Mouse (Mus musculus): ENCODE data around the gene Rnf141. TPM values are rescaled to one million over a fixed set of nuclear protein-coding genes. Genes with fewer than 3 reads are reported as not detected.

Gene Rnf141
- polyA plus RNA-seq, 1 experiment from 2014 or later = 35.0 TPM

DNA sequence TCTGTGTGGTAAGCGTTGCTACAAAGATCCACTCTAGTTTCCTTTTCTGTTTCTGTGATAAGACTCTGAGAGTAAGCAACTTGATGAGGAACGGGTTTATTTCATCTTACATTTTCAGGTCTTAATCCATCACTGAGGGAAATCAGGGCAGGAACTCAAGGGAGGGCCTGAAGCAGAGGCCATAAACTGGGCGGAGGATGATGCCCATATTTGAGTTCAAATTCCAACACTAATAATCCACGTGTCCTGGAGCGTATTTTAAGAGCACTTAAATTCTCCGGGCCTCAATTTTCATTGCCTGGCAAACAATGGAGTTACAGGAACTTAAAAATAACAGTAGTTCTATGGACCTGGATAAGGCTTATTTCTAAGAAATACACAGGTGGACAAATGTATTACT, 21.3 kb upstream of the Rnf141 start:
- no peaks in the 10 kb centered on the region for H3K36me3 ChIP-seq (ENCODE audit: control insufficient read depth, insufficient read depth, low read length)
- no peak overlapping the region for H3K9ac ChIP-seq (ENCODE audit: low read depth, low read length)
- WGBS = 74% methylated on average over 6 of the region's 6 CpGs
- H3K4me1 ChIP-seq (replicated peaks; ENCODE audit: control insufficient read depth, insufficient read depth, low read length) = peaks cover 4% of the 10 kb centered on the region; the same call in 1 of the 2 replicates
- no peak overlapping the region for H3K4me2 ChIP-seq
- DNase-seq (ENCODE audit: low spot score) (no peak), ATAC-seq (replicated peaks; ENCODE audit: low FRiP score) (no peak)
- H3K27me3 ChIP-seq (replicated peaks; ENCODE audit: control insufficient read depth, insufficient read depth, low read length) = no peaks in the 10 kb centered on the region
- no peak overlapping the region for H3K27ac ChIP-seq (ENCODE audit: low read depth, low read length)
- H3K4me3 ChIP-seq (ENCODE audit: low read depth, low read length) = no peak overlapping the region
- H3K9me3 ChIP-seq (ENCODE audit: control insufficient read depth, low read length) = no peaks in the 10 kb centered on the region

DNA sequence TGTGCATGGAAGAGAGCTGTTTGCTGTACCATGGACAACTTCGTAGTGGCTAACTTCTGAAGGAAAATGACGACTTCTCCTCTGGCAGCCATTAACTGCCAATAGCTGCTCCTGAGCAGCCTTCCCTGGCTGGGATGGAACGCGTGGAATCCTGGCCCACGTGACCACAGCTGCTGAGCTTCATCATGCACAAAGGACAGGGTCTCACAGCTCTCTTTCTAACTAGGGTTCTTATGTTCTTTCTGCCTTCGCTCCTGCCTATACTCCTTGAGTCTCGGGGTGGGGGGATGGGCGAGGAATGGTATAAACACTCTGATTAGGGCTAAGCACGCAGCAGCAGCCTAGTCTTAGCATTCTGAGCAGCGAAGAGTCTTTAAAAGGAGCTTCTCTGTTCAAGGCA, 20.8 kb upstream of the Rnf141 start:
- Histone ChIP-seq H3K36me3 (ENCODE audit: control insufficient read depth, insufficient read depth, low read length) (no peaks in the 10 kb centered on the region), H3K4me3 (ENCODE audit: low read depth, low read length) (no peak overlapping the region), H3K4me2 (no peak overlapping the region), H3K27me3 (replicated peaks; ENCODE audit: control insufficient read depth, insufficient read depth, low read length) (no peaks in the 10 kb centered on the region), H3K9me3 (ENCODE audit: control insufficient read depth, low read length) (no peaks in the 10 kb centered on the region), H3K9ac (ENCODE audit: low read depth, low read length) (no peak overlapping the region), H3K27ac (ENCODE audit: low read depth, low read length) (no peak overlapping the region), H3K4me1 (replicated peaks; ENCODE audit: control insufficient read depth, insufficient read depth, low read length) (peaks cover 10% of the 10 kb centered on the region; the same call in 1 of the 2 replicates)
- no peak for DNase-seq (ENCODE audit: low spot score)
- WGBS = 49% methylated on average over 10 of the region's 10 CpGs
- ATAC-seq (replicated peaks; ENCODE audit: low FRiP score) = no peak

DNA sequence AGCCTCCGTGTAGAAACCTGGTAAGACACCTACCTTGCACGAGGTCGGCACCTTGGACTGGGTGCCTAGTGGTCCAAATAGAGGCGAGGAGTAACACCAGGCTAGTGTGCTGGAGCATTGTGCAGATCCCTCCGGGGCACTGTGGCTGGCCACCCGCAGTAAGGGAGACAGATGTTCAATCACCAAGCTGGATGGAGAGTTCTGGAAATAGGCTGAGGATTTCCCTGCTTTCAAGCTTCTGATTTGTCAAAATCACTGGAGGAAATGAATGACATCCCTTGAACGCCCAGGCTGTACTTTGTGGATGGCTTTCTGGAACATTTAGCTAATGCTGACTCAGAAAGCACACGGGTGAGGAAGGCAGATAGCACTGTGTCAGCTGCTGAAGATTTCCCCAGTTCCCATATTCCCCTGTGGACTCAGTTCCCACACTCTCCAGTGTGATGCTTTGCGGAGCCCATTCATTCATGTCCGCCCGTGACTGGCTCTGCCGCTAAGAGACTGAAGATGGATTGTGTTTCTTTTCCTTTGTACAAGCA, 18.6 kb upstream of the Rnf141 start, which contains the start of gene Lyve1:
Lyve1 (minus strand) TSS at position 489 of the 539 bp plus-strand sequence.
- no peak; the same call in 1 of the 2 replicates for ATAC-seq (replicated peaks; ENCODE audit: low FRiP score)

DNA sequence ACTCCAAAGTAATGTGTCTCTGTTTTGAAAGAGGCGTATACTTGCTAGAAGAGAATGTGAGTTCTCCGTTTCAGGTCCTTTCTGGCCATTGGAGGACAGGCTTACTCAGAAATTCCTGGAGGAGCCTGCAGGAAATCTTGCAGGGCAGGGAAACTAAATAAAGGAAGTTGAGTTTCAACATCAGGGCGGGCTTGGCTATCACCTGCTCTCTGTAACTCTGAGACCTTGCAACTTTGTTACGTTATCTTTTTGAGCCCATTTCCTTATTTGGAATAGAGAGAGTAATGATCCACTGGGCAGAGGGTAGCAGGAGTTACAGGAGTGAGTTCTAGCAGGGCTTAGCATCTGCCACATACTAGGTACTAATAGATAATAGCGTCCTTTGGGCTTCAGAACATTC, 15.9 kb upstream of the Rnf141 start:
- Histone ChIP-seq H3K36me3 (ENCODE audit: control insufficient read depth, insufficient read depth, low read length) (no peaks in the 10 kb centered on the region), H3K4me2 (no peak overlapping the region; the same call in 1 of the 2 replicates), H3K4me3 (ENCODE audit: low read depth, low read length) (no peak overlapping the region), H3K27ac (ENCODE audit: low read depth, low read length) (no peak overlapping the region), H3K9ac (ENCODE audit: low read depth, low read length) (no peak overlapping the region), H3K4me1 (replicated peaks; ENCODE audit: control insufficient read depth, insufficient read depth, low read length) (peaks cover 16% of the 10 kb centered on the region; the same call in 1 of the 2 replicates), H3K9me3 (ENCODE audit: control insufficient read depth, low read length) (no peaks in the 10 kb centered on the region), H3K27me3 (replicated peaks; ENCODE audit: control insufficient read depth, insufficient read depth, low read length) (no peaks in the 10 kb centered on the region)
- no peak for ATAC-seq (replicated peaks; ENCODE audit: low FRiP score)
- no peak for DNase-seq (ENCODE audit: low spot score)
- WGBS = 28% methylated on average over 5 of the region's 5 CpGs

More for the DNA sequence above, 18.6 kb upstream of the Rnf141 start, which contains the start of gene Lyve1:
- no peak within 1 kb of the TSS for H3K9ac ChIP-seq (ENCODE audit: low read depth, low read length)
- no peaks in the 10 kb centered on the region for H3K27me3 ChIP-seq (replicated peaks; ENCODE audit: control insufficient read depth, insufficient read depth, low read length)
- no peak within 1 kb of the TSS for H3K27ac ChIP-seq (ENCODE audit: low read depth, low read length)
- no peaks in the 10 kb centered on the region for H3K36me3 ChIP-seq (ENCODE audit: control insufficient read depth, insufficient read depth, low read length)
- H3K4me2 ChIP-seq = no peak within 1 kb of the TSS
- WGBS = 56% methylated on average over 12 of the region's 12 CpGs
- no peaks in the 10 kb centered on the region for H3K9me3 ChIP-seq (ENCODE audit: control insufficient read depth, low read length)
- no peak for DNase-seq (ENCODE audit: low spot score)
- no peak within 1 kb of the TSS for H3K4me3 ChIP-seq (ENCODE audit: low read depth, low read length)
- H3K4me1 ChIP-seq (replicated peaks; ENCODE audit: control insufficient read depth, insufficient read depth, low read length) = peaks cover 16% of the 10 kb centered on the region; the same call in 1 of the 2 replicates

DNA sequence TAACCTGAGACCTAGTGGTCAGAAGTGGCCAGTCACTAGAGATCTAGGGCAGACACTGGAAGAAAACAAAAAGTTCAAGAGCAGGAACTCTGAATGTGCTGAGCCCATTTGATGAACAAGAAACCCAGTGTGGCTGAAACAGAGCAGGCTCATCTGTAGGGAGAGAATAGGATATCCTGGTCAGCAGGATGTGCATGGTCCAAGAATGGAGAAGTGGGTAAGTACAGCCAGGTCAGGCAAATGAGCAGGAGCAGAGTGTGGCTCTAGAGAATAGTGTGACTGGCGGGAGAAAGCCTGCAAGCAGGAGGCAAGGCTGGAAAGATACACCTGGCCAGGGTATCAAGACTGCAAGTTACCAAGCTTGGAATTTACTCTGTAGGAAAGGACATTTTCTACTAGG, 11.3 kb upstream of the Rnf141 start:
- WGBS = 53% methylated on average over 1 of the region's 1 CpGs
- Histone ChIP-seq H3K4me2 (no peak overlapping the region), H3K36me3 (ENCODE audit: control insufficient read depth, insufficient read depth, low read length) (no peaks in the 10 kb centered on the region), H3K9me3 (ENCODE audit: control insufficient read depth, low read length) (no peaks in the 10 kb centered on the region), H3K4me1 (replicated peaks; ENCODE audit: control insufficient read depth, insufficient read depth, low read length) (peaks cover 15% of the 10 kb centered on the region; the same call in 1 of the 2 replicates), H3K9ac (ENCODE audit: low read depth, low read length) (no peak overlapping the region), H3K27ac (ENCODE audit: low read depth, low read length) (no peak overlapping the region), H3K27me3 (replicated peaks; ENCODE audit: control insufficient read depth, insufficient read depth, low read length) (no peaks in the 10 kb centered on the region), H3K4me3 (ENCODE audit: low read depth, low read length) (no peak overlapping the region)
- ATAC-seq (replicated peaks; ENCODE audit: low FRiP score) = no peak
- DNase-seq (ENCODE audit: low spot score) = no peak

DNA sequence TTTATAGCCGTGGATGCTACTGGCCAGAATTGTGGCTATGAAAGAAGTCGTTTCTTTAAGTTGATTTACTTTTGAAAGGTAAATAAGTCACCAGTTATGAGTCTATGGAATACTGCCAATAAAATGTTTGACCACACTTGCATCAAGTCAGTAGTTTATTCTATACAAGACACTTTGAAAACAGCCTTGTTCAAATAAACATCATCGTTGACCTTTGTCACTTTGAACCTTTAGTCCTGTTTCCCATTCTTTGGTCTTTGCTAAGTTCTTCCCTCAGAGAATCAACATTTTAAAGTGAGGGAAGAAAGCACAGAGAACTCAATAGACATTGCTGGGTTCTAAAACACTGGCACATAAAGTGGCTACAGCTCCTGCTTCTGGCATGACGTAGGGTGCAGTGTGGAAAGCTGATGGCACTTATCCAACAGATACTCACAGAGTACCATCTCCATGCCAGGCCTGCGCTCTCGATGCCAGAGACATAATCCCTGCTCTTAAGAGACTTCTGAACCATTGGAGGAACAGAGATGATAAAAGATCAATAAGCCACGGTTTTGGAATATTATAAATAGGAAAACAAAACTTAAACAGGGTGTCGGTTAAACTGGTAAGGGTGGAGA, 10.8 kb upstream of the Rnf141 start:
- Histone ChIP-seq H3K4me1 (replicated peaks; ENCODE audit: control insufficient read depth, insufficient read depth, low read length) (peaks cover 9% of the 10 kb centered on the region; the same call in 1 of the 2 replicates), H3K4me3 (ENCODE audit: low read depth, low read length) (no peak overlapping the region), H3K27me3 (replicated peaks; ENCODE audit: control insufficient read depth, insufficient read depth, low read length) (no peaks in the 10 kb centered on the region), H3K4me2 (no peak overlapping the region), H3K27ac (ENCODE audit: low read depth, low read length) (no peak overlapping the region), H3K9ac (ENCODE audit: low read depth, low read length) (no peak overlapping the region), H3K9me3 (ENCODE audit: control insufficient read depth, low read length) (no peaks in the 10 kb centered on the region), H3K36me3 (ENCODE audit: control insufficient read depth, insufficient read depth, low read length) (no peaks in the 10 kb centered on the region)
- DNase-seq (ENCODE audit: low spot score) = no peak
- ATAC-seq (replicated peaks; ENCODE audit: low FRiP score) = no peak
- WGBS = 78% methylated on average over 8 of the region's 8 CpGs

DNA sequence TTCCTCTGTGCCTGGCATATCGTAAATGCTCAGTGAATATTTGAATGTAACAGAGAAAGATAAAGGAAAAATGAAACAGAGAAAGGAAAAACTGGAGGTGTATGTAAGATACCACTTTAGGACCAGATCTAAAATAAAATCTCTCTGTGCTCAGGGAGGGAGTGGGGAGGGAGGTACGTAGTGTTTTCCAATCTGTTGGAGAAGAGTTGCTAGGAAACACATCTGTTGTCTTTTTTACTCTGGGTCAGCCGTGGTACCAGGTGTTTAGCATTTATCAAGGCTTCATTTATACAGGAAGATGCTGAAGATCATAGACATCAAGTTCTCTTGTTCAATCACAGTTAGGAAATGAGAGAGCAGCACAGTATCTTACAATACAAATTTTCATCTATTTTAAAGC, 10.3 kb upstream of the Rnf141 start:
- no peaks in the 10 kb centered on the region for H3K36me3 ChIP-seq (ENCODE audit: control insufficient read depth, insufficient read depth, low read length)
- 73% methylated on average over 3 of the region's 3 CpGs for WGBS
- ATAC-seq (replicated peaks; ENCODE audit: low FRiP score) = no peak
- DNase-seq (ENCODE audit: low spot score) = no peak
- no peak overlapping the region for H3K27ac ChIP-seq (ENCODE audit: low read depth, low read length)
- no peak overlapping the region for H3K4me2 ChIP-seq
- H3K4me3 ChIP-seq (ENCODE audit: low read depth, low read length) = no peak overlapping the region
- peaks cover 9% of the 10 kb centered on the region; the same call in 1 of the 2 replicates for H3K4me1 ChIP-seq (replicated peaks; ENCODE audit: control insufficient read depth, insufficient read depth, low read length)
- H3K9ac ChIP-seq (ENCODE audit: low read depth, low read length) = no peak overlapping the region
- H3K9me3 ChIP-seq (ENCODE audit: control insufficient read depth, low read length) = no peaks in the 10 kb centered on the region
- H3K27me3 ChIP-seq (replicated peaks; ENCODE audit: control insufficient read depth, insufficient read depth, low read length) = no peaks in the 10 kb centered on the region

DNA sequence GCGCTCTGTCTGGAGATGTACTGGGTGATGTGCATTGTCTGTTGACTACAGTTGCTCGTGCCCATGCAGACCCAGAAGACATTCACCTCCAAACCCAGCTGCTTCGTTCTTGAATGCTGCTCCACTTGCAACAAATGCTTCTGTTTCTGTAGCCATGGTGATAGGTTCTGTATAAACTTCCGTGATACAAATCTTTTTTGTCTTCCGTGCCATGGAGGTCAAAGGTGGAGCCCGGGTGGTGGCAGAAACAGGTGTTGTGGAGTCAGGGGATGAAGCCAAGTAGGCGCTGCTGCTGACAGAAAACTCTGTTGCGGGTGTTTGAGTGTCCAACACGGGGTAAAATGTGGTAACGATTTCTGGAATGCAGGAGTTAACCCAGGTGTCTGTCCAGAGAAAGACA, 9.4 kb upstream of the Rnf141 start:
- ATAC-seq (replicated peaks; ENCODE audit: low FRiP score) (no peak), DNase-seq (ENCODE audit: low spot score) (no peak)
- WGBS = 72% methylated on average over 10 of the region's 10 CpGs

More for the DNA sequence above, 9.4 kb upstream of the Rnf141 start:
- Histone ChIP-seq H3K27me3 (replicated peaks; ENCODE audit: control insufficient read depth, insufficient read depth, low read length) (no peaks in the 10 kb centered on the region), H3K9ac (ENCODE audit: low read depth, low read length) (no peak overlapping the region), H3K4me1 (replicated peaks; ENCODE audit: control insufficient read depth, insufficient read depth, low read length) (0 out of 2 replicates have a peak, but pooled peaks cover 7% of the 10 kb centered on the region), H3K4me3 (ENCODE audit: low read depth, low read length) (no peak overlapping the region), H3K36me3 (ENCODE audit: control insufficient read depth, insufficient read depth, low read length) (no peaks in the 10 kb centered on the region), H3K27ac (ENCODE audit: low read depth, low read length) (no peak overlapping the region), H3K4me2 (no peak overlapping the region), H3K9me3 (ENCODE audit: control insufficient read depth, low read length) (no peaks in the 10 kb centered on the region)

All from liver, embryonic 11.5 days (tissue).